Mouse (Mus musculus): Measurements from ENCODE around the gene Fstl4. TPM values are rescaled to one million over a fixed set of nuclear protein-coding genes. Genes with fewer than 3 reads are reported as not detected.

Gene Fstl4
- polyA plus RNA-seq, 2 experiments = 0.01 TPM; not detected in 1

DNA sequence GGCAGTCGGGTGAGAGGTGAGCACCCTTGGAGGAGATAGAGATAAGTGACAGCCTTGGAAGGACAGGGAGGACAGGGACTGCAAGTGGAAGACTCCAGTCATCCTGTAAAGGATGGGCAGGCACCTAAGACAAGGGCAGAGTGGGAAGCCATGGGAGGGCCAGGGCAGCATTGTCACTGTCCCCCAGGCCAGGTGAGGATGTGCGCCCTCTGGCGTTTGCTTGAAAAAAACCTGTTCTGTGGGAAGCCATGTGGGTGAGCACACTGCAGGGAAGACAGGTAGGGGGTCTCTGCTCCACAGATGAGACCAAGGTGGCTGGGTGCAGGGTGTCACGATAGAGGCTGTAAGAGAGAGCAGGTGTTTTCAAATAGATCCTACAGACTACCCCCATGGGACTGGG is 381.9 kb downstream of the Fstl4 start:
- Histone ChIP-seq H3K9ac (replicated peaks) (no peak overlapping the region), H3K9me3 (ENCODE audit: control insufficient read depth, low read length) (no peaks in the 10 kb centered on the region), H3K27ac (no peak overlapping the region), H3K4me2 (ENCODE audit: low read depth) (no peak overlapping the region), H3K27me3 (ENCODE audit: control insufficient read depth, insufficient read depth, low read length) (no peaks in the 10 kb centered on the region), H3K36me3 (replicated peaks; ENCODE audit: control insufficient read depth, insufficient read depth, low read depth) (no peaks in the 10 kb centered on the region), H3K4me3 (ENCODE audit: insufficient read depth in 1 of 2, low read depth in 2 of 2, low read length in 2 of 2) (no peak overlapping the region), H3K4me1 (replicated peaks; ENCODE audit: control insufficient read depth in 2 of 2, insufficient read depth in 2 of 2, low read length in 1 of 2) (no peaks in the 10 kb centered on the region)
- no peak for DNase-seq (ENCODE audit: low read depth in 3 of 3, low spot score in 3 of 3)
- TF ChIP-seq EP300 (IDR thresholded peaks at IDR 0.05; ENCODE audit: low read depth) = no peak
- TF ChIP-seq CTCF (IDR thresholded peaks at IDR 0.05; ENCODE audit: low read depth) = peak; percentile 76
- no peak for ATAC-seq (ENCODE audit: insufficient read depth)
- 23% methylated on average over 4 of the region's 4 CpGs for WGBS (ENCODE audit: insufficient replicate concordance)

DNA sequence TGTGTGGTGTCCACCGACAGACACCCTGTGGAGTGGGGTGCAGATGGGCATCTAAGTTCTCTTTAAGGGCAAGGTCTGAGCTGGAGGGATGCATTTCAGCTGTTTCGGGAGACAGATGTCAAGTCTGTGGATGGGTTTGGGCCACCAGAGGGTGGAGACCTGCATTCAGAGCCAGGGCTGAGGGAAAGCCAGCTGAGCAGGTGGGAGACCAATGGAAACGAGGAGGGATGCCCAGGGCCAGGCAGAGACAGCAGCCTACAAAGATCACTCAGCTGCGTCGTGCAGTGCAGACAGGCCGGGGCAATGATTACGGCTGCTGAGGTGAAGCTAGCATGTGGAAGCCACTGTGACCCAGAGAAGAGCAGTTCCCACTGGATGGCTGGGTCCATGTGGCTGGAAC is 392.0 kb downstream of the Fstl4 start:
- no peak for ATAC-seq (ENCODE audit: insufficient read depth)
- 62% methylated on average over 7 of the region's 7 CpGs for WGBS (ENCODE audit: insufficient replicate concordance)
- no peak overlapping the region for H3K4me3 ChIP-seq (ENCODE audit: insufficient read depth in 1 of 2, low read depth in 2 of 2, low read length in 2 of 2)

DNA sequence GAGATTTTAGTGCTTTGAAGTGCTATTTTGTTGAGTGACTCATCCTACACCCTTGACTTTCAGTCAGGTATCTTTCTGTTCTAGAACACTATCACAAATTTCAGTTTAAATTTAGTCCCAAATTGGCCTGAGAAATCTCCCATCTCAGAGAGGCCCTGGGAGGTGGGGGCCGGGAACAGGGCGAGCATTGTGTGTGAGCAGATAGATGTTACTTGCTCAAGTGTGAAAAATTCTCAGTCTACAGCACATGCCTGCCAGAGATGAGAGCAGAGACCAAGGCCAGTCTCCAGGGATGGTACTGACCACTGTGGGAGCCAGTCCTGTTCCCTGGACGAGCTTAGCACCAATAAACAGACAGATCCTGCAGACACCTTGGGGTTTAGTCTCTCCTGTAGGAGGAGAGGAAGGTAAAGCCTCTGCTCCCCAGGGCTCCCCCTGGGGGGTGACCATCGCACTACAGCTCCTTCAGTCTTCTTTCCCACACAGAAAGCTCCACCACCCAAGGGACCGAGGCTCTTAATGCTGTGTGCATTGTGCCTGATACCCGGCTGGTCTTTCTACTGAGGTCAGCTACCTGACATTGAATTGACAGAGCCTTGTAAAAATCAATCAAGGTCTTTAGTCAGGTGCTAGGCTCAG is 393.3 kb downstream of the Fstl4 start:
- no peaks in the 10 kb centered on the region for H3K9me3 ChIP-seq (ENCODE audit: control insufficient read depth, low read length)
- H3K9ac ChIP-seq (replicated peaks) = no peak overlapping the region
- WGBS (ENCODE audit: insufficient replicate concordance) = 49% methylated on average over 6 of the region's 6 CpGs
- TF ChIP-seq EP300 (IDR thresholded peaks at IDR 0.05; ENCODE audit: low read depth) = no peak
- TF ChIP-seq CTCF (IDR thresholded peaks at IDR 0.05; ENCODE audit: low read depth) = 0 out of 2 replicates have a peak, but pooled peaks have one; percentile 37
- no peak overlapping the region for H3K4me3 ChIP-seq (ENCODE audit: insufficient read depth in 1 of 2, low read depth in 2 of 2, low read length in 2 of 2)
- DNase-seq (ENCODE audit: low read depth in 3 of 3, low spot score in 3 of 3) (no peak), ATAC-seq (ENCODE audit: insufficient read depth) (no peak)
- no peaks in the 10 kb centered on the region for H3K36me3 ChIP-seq (replicated peaks; ENCODE audit: control insufficient read depth, insufficient read depth, low read depth)
- H3K4me1 ChIP-seq (replicated peaks; ENCODE audit: control insufficient read depth in 2 of 2, insufficient read depth in 2 of 2, low read length in 1 of 2) = no peaks in the 10 kb centered on the region
- no peak overlapping the region for H3K27ac ChIP-seq
- H3K4me2 ChIP-seq (ENCODE audit: low read depth) = no peak overlapping the region
- H3K27me3 ChIP-seq (ENCODE audit: control insufficient read depth, insufficient read depth, low read length) = no peaks in the 10 kb centered on the region

More for the DNA sequence above, 392.0 kb downstream of the Fstl4 start:
- Histone ChIP-seq H3K4me1 (replicated peaks; ENCODE audit: control insufficient read depth in 2 of 2, insufficient read depth in 2 of 2, low read length in 1 of 2) (no peaks in the 10 kb centered on the region), H3K27me3 (ENCODE audit: control insufficient read depth, insufficient read depth, low read length) (no peaks in the 10 kb centered on the region), H3K36me3 (replicated peaks; ENCODE audit: control insufficient read depth, insufficient read depth, low read depth) (no peaks in the 10 kb centered on the region), H3K9ac (replicated peaks) (no peak overlapping the region), H3K9me3 (ENCODE audit: control insufficient read depth, low read length) (no peaks in the 10 kb centered on the region), H3K4me2 (ENCODE audit: low read depth) (no peak overlapping the region), H3K27ac (no peak overlapping the region)
- TF ChIP-seq CTCF (IDR thresholded peaks at IDR 0.05; ENCODE audit: low read depth) (no peak), EP300 (IDR thresholded peaks at IDR 0.05; ENCODE audit: low read depth) (no peak)
- no peak for DNase-seq (ENCODE audit: low read depth in 3 of 3, low spot score in 3 of 3)

- H3K27me3 ChIP-seq (ENCODE audit: control insufficient read depth, insufficient read depth, low read length) = no peaks in the 10 kb centered on the region
- H3K4me3 ChIP-seq (ENCODE audit: insufficient read depth in 1 of 2, low read depth in 2 of 2, low read length in 2 of 2) = no peak overlapping the region
- no peaks in the 10 kb centered on the region for H3K36me3 ChIP-seq (replicated peaks; ENCODE audit: control insufficient read depth, insufficient read depth, low read depth)
- no peak overlapping the region for H3K9ac ChIP-seq (replicated peaks)
- ATAC-seq (ENCODE audit: insufficient read depth) (no peak), DNase-seq (ENCODE audit: low read depth in 3 of 3, low spot score in 3 of 3) (no peak)
- no peaks in the 10 kb centered on the region for H3K4me1 ChIP-seq (replicated peaks; ENCODE audit: control insufficient read depth in 2 of 2, insufficient read depth in 2 of 2, low read length in 1 of 2)
- TF ChIP-seq CTCF (IDR thresholded peaks at IDR 0.05; ENCODE audit: low read depth) = no peak
- no peak for TF ChIP-seq EP300 (IDR thresholded peaks at IDR 0.05; ENCODE audit: low read depth)
- WGBS (ENCODE audit: insufficient replicate concordance) = 48% methylated on average over 6 of the region's 6 CpGs
- no peak overlapping the region for H3K4me2 ChIP-seq (ENCODE audit: low read depth)
- H3K9me3 ChIP-seq (ENCODE audit: control insufficient read depth, low read length) = no peaks in the 10 kb centered on the region
- no peak overlapping the region for H3K27ac ChIP-seq
These were observed 398.0 kb downstream of the Fstl4 start for GRCm38 (mm10) chr11:53162385-53162784.

GRCm38 (mm10) chr11:53166478-53166877 is 402.0 kb downstream of the Fstl4 start:
- 41% methylated on average over 2 of the region's 2 CpGs for WGBS (ENCODE audit: insufficient replicate concordance)
- Histone ChIP-seq H3K4me2 (ENCODE audit: low read depth) (no peak overlapping the region), H3K27ac (no peak overlapping the region), H3K27me3 (ENCODE audit: control insufficient read depth, insufficient read depth, low read length) (no peaks in the 10 kb centered on the region), H3K36me3 (replicated peaks; ENCODE audit: control insufficient read depth, insufficient read depth, low read depth) (no peaks in the 10 kb centered on the region), H3K9ac (replicated peaks) (no peak overlapping the region), H3K4me3 (ENCODE audit: insufficient read depth in 1 of 2, low read depth in 2 of 2, low read length in 2 of 2) (no peak overlapping the region), H3K9me3 (ENCODE audit: control insufficient read depth, low read length) (no peaks in the 10 kb centered on the region), H3K4me1 (replicated peaks; ENCODE audit: control insufficient read depth in 2 of 2, insufficient read depth in 2 of 2, low read length in 1 of 2) (no peaks in the 10 kb centered on the region)
- DNase-seq (ENCODE audit: low read depth in 3 of 3, low spot score in 3 of 3) (no peak), ATAC-seq (ENCODE audit: insufficient read depth) (no peak)
- no peak for TF ChIP-seq CTCF (IDR thresholded peaks at IDR 0.05; ENCODE audit: low read depth)

Measured in liver, embryonic 14.5 days (tissue).